Mouse (Mus musculus) gonadal fat pad, adult 2 months (tissue): ENCODE results near the gene Tex52. TPM values are rescaled to one million over a fixed set of nuclear protein-coding genes. Genes with fewer than 3 reads are reported as not detected.

Experiments used
- DNase-seq: peaks from one replicate; pipeline ENCODE4 v3.0.0-alpha.2; 2012; ENCODE audit warnings: low read depth
- polyA plus RNA-seq: library from polyadenylated mRNA; depleted of rRNA; stranded (reverse); fragments of >200 nt; gene quantifications from 2 replicates; pipeline ENCODE4 v1.2.3, GENCODE M21; 2012; rRNA removed

Gene Tex52
- polyA plus RNA-seq: 0.18 and 0.20 TPM in 2 replicates

DNA sequence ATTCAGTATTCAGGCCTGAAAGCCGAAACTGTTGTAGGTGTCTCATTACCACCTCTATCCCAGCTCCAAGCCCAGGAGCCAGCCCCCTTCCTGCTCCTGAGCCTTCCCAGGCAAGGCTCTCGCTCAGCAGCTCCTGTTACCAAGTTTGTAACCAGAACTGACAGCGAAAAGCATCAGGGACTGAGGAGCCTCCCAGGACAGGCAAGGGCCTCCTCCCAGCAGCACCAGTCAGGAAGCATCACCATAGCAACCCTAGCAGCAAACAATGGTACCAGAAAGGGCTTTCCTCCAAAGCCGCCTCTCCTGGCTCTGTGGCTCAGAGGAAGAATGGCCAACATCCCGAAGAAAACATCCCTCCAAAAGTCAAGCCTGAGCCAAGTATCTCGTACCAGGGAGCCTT lies at the start of gene Tex52, which contains the start of gene Gm44596:
Gene Tex52 (plus strand): TSS at position 265 of the 400 bp plus-strand sequence.
Gene Gm44596 (plus strand): TSS at position 312 of the 400 bp plus-strand sequence.
- no peak for DNase-seq

DNA sequence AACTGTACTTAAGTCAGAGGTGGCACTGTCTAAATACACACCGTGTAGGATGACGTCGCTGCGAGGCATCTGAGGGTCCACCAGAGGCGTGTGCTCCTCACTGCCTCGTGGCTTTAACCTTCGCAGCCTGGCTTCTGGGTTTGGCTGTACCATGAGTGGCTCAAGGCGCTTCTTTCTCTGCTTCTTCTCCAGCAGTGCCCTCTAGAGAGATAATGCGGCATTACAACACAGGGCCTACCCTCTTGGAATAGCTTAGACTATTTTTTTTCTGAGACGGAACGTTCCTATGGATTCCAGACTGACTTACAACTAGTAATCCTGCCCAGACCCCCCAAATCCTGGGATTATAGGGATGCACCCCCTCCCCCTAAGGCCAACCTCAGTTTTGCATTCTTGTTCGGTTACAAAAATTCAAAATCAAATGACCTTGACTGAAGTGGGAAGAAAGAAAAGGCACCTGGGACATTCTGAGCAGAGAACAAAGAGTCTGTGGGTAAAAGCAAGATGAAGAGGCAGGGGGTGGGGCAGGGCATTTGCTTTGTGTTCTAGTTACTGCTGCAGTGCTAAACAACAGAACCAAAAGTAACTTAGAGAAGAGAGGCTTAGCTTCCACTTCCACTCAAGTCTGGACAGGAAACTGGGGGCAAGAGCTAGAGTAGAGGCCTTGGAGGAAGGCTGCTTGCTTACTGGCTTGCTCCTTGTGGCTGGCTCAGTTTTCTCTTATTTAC lies 40.7 kb upstream of the Tex52 start:
- DNase-seq: no peak

DNA sequence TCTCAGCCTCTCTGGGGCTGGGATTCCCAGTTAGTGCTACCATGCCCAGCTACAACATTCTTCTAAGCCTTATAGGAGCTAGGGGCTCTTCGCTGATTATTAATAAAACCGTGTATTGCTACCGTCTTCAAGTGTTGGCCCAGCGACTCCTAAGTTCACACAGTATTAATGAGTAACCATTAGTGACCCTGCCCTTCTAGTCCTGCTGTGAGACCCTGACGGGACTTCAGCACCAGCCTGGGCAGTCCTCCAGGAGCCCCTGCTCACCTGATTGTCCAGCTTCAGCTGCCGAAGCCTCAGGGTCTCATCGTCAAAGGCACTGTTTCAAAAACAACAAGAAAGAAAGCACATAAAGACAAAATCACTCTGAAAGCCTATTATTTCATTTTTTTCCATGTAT lies 37.8 kb upstream of the Tex52 start:
- DNase-seq: no peak

DNA sequence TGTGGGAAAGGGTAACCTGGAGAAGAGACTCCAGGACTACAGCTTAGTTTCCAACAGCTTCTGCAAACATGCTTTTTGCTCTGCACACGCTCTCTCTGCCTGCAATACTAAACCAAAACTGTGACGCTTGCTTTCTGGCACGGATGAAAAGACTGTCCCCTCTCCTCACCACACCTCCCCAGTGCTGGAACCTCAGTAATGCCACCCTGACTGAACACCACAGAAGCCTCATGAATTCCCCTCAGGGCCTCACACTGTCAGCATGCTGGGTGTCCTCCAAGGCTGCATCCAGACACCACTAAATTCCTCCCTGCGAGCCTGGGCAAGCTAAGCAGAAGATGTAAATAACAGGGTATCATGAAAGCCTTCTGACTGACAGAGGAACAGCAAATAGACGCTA lies 36.4 kb upstream of the Tex52 start:
- DNase-seq: no peak

DNA sequence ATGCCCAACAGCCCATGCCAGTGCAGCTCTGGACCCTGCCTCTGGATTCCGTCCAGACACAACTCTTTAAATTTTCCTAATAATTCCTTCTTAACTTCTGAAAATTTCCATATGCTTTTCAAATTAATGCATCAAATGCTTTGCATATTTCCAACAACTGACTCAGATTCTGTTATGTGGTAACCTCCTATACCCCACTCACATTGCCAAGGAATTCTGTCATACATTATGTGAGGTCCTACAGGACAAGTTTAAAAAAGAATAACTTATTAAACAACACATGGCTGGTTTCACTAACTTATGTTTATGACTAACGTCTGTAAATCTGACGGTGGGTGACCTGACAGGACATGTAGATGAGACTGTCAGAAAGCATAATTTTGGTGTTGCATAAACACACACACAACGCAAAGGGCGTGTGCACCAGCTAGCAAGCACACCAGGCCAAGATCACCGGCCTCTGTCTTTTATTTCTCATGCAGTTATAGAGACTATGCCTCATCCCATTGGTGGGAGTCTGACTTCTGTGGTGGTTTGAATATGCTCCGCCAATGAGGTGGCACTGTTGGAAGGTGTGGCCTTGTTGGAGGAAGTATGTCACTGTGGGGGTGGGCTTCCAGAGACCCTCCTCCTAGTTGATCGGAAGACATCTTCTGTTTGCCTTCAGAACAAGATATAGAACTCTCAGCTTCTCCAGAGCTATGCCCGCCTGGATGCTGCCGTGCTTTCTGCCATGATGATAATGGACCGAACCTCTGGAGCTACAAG lies 33.1 kb upstream of the Tex52 start:
- DNase-seq: no peak

DNA sequence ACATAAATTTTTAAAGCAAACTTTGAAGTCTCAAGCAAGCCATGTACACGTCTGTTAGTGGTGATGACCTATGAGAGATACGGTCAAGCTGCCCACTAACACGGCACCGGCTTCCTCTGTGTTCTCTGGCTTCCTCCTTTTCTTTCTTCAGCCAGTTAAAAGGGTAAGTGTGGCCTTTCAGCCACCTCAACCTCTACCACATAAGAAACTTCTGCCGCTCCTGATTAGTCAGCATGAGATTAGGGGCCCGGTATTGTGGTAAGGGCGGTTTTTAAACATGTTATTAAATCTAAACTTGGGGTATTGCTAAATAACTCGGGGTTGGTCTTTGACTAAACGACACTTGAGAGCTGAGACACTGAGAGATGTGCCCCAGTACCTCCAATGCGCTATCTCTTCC lies 29.6 kb upstream of the Tex52 start:
- DNase-seq: no peak

DNA sequence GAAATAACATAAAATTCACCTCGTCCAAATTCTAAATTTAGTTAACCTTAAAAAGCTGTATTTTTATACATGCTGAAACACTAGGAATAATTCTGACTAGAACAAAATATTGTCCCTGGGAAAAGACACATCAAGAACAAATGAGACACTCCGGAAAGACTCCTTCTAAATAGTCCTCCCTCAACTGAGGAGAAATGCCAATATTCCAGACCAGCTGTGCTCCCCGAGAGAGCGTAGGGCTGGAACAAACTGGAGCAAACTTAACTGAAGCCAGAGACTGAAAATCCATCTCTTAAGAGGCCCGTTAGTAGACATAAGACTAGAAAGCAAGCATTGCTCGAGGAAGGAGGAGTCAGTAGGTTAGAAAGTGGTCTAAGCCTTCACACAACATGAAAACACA lies 28.5 kb upstream of the Tex52 start:
- DNase-seq: no peak

GRCm38 (mm10) chr6:128349711-128350110 lies 25.5 kb upstream of the Tex52 start:
- DNase-seq: no peak

DNA sequence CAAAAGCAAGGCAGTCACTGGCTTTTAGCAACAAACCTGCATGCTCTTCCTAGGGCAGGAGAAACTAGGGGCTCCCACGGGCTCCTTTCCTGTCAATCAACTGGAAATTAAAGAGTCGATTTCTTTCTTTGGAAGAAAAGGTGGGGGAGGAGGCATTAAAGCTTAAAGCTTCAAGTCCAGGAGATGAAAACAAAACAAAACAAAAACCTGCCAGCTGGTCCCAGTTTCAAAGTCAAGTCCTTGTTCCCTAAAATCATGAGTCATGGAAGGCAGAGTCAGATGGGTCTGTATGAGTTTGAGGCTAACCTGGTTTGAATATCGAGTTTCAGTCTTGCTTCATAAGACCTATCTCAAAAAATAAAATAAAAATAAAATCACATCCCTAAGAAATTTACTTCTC lies 21.1 kb upstream of the Tex52 start:
- DNase-seq: no peak

- DNase-seq: no peak
These were observed 20.0 kb upstream of the Tex52 start for GRCm38 (mm10) chr6:128355201-128355681.

DNA sequence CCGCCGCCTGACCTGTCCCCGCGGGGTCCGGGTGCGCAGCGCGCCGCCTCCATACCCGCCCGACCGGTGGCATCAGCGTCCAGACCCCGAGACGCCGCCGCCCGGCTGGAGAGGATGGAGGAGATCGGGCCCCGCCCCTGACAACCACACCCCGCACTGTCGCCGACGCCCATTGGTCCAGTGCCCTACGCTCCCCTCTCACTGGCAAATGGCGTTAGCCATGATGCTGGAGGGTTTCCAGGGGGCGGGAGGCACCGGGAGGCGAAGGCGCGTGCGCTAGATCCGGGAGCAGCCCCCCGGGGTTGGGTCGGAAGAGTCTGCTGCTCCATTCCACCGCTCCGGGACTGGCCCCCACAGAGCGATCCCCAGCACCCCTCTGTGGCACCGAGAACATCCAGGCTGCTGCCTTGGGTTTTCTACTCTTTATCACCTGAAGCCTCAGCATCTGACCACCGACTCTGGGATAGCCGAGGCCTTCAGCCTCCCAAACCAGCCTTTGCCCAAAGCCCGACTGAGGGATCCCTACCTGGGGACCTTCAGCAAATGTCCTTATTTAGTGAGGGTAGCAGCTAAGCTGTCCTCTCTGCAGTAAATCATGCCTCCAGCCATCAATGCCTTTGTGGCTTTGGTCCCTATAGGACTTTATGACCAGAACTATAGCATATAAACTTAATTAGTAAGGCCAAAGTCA lies 19.4 kb upstream of the Tex52 start, which contains the start of gene Tulp3:
Gene Tulp3 (minus strand): TSS at position 126 of the 691 bp plus-strand sequence.
- no peak for DNase-seq

DNA sequence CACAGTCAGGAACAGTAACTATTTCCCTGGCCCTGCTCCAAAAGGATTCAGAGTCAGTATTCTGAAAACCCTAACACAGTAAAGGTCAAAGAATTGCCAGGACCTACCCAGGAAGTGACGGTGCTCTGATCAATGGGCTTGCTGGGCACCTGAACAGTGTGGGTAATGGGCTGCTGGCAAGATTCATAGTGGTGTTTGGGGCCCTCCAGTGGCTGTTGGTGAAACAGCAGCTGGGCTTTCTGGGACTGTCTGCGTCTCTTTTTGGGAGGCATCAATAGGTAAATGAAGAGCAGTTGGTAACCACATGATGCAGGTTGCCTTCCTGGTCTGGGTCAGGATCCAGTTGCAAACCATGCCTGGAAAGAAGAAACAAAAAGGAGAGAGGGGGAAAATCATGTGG lies 16.3 kb upstream of the Tex52 start:
- DNase-seq: no peak

DNA sequence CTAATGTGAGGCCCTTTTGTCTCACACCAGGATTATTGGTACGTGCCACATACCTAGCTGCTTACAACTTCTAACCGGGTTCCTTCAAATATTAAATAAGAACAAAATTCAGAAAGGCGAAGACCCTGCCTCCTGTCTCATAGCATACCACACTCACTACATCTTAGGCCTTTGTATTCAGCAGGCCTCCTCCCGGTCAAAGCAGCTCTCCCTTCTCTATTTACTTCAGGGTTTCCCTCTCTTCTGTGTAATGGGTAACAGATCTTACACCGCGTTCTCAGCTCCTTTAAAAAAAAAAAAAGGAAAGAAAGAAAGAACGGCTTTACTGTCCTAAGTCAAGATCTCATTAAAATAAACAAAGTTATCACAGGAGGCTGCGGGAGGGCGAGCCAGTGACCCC lies 13.4 kb upstream of the Tex52 start:
- no peak for DNase-seq

DNA sequence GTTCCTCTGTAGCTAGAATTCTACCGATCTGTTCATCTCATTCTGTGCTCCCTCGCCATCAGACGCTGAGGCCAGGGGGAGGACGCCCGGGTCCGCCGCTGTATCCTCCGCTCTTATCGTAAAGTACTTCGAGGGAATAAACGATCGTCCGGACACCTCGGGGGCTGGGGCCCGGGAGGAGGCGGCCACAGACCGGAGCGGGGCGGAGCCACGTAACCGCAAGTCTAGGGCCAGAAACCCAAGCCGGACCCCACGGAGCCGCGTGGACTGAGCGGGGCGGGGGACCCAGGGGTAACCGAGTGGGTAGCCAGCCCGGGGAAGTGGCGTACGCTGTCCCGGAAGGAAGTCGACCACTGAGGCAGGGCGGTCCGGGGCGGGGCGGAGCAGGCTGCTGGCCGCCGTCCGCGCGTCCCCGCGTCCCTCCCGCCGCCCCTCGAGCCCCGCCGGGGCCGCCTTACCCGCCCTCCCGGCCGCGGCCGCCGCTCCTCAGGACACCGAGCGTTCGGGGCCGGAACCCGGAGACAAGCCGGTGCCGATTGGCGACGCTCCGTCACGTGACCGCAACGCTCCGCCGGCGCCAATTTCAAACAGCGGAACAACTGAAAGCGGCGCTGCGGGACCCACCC lies 12.8 kb upstream of the Tex52 start, which contains the start of the genes Rhno1 and Foxm1:
Gene Rhno1 (minus strand): TSS at position 531 of the 626 bp plus-strand sequence.
Gene Foxm1 (plus strand): TSS at position 587 of the 626 bp plus-strand sequence.
- DNase-seq: no peak

DNA sequence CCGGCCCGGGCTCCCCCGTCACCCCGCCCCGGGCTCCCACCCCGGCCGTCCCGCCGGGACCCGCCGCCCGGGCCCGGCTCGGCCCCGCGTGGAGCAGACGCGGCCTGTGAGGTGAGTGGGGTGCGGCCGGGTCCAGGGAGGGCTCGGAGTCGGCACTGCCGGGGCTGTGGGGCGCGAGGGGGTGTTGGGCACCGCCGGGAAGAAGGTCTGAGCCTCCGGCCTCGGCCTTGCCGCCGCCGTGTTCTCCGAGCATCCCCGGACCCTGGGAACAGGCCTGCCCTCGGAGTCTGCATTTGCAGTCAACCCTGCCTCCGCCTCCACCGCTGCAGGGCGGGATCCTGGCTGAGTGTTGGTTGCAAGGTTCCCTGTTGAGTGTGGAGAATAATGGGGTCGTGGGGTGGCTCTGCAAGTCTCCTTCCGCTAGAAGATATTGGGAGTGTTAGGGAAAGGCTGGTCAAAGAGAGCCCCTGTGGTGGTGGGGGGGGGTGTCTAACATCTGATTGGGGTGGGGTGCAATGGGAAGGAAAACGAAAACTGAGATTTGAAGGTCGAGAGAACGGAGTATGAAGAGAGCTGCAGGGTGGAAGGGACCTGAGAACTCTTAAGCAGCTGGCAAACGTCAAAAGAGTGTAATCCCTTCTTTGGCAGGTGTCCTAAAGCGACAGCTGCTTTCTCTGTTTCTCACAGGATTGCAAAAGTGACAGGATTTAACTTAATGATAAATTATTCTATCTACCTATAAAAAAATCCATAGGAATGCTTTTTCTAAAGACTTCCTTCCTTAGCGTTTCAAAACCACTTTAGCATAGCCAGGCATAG lies 12.0 kb upstream of the Tex52 start:
- DNase-seq: peak; percentile 80

DNA sequence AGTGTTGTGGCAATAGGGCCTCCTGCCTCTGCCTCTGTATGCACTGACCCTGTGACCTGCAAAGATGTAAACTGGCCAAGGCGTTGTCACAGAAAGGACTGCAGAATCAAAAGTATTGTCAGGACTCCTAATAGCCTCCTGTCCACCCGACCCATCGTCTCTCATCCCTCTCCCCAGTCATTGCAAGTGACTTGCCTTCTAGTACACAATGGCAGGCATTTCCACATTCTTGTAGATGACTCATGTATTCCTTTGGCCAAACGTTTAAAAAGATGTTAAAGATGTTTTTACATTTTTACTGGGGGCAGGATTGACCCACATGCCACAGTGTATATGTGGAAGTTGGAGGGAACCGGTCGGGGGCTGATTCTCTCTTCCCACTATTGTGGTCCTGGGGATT lies 10.5 kb upstream of the Tex52 start:
- DNase-seq: no peak

DNA sequence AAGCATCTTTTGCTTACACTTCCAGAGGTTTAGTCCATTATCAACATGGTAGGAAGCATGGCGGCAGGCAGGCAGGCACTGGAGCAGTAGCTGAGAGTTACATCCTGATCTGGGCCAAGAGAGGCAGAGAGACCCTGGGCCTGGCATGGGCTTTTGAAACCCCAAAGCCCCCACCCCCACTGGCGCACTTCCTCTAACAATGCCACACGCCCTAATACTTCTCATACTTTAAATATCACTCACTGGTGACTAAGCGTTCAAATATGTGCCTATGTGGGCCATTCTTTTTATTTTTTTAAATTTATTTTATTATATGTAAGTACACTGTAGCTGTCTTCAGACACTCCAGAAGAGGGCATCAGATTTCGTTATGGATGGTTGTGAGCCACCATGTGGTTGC lies 8.8 kb upstream of the Tex52 start:
- DNase-seq: no peak

- DNase-seq: no peak
These were observed 5.2 kb upstream of the Tex52 start for GRCm38 (mm10) chr6:128370040-128370439.

DNA sequence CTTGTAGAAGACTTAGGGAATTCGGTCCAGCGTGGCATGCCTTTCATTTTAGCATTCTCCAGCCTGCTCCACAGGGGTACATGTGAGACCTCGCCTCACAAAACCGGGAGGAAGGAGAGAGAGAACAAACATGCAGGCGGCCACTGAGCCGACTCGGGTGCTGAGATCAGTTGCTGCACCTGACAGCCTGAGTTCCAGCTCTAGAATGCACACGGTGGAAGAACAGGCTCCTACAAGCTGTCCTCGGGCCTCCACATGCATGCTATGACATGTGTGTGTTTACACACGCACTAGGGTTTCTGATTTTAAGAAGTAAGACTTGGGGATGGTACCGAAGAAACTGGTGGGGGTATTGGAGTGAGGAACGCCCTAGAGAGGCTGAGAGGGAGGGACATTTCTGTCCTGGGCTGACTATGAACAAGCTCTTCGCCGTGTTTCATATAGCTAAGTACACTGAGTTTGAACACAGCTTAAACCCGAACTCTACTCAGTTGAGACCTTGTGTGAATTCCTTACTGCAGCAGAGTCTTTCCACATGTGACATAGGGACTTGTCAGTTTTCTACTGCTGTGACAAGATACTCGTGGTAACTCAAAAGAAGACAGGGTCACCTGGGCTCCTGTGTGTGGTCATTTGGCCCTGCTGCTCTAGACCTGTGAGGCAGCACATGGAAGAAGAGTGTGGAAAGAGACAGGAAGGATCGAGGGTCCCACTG lies 1.3 kb downstream of the Tex52 start:
- no peak for DNase-seq

- no peak for DNase-seq
These were observed 4.4 kb downstream of the Tex52 start for GRCm38 (mm10) chr6:128379636-128380035.
